Mouse (Mus musculus): ENCODE results near the gene Pus10.
A peak's percentile ranks its signal among the peaks of the same experiment; 100 is the strongest.

Gene Pus10

DNA sequence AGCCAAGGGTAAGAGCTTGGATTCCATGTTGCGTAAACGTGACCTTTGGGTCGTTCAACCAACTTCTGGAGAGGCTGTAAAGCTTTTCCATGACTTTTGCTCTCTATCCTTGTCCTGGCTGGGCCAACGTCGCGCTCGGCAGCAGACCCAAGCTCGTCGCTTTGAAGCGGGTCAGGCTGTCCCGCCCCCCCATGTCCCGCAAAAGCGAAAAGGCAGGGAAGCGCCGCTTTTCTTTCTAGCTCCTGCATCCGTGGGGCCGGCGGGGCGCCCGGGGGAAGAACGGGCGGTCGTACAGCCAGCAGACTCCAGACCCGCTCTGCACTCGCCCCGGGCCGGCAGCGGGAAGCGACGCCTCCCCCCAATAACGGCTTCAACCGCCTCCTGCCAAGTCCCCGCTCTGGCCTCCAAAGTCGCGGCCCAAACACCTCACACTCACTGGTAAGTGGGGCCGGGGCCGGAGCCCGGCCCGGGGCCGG, at the start of gene Pus10:
Gene Pus10 (plus strand): TSS at position 364 of the 476 bp plus-strand sequence.
- no peak for DNase-seq (ENCODE audit: low spot score)

GRCm38 (mm10) chr11:23618995-23619394, 46.5 kb upstream of the Pus10 start:
- DNase-seq (ENCODE audit: low spot score) = no peak

DNA sequence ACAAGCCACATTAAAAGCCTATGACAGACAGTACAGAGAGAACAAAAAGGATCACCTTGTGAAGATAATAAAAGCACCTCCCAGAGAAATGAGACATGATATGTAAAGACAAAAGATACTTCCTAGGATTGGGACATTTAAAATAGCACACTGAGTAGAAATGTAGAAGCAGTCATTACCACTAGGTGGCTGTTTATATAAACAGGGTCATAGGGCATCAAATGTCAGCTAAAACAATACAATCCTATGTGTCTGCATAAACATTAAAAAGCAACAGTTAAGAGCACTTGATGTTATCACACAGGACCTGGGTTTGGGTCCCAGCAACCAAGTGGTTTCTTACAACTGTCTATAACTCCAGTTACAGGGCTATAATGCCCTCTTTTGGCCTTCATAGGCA, 34.8 kb upstream of the Pus10 start:
- DNase-seq (ENCODE audit: low spot score) = no peak

GRCm38 (mm10) chr11:23632945-23633878, 32.3 kb upstream of the Pus10 start, which contains the start of gene 0610010F05Rik:
Gene 0610010F05Rik (minus strand): TSS chr11:23633639.
- peak; percentile 96 for DNase-seq (ENCODE audit: low spot score)

DNA sequence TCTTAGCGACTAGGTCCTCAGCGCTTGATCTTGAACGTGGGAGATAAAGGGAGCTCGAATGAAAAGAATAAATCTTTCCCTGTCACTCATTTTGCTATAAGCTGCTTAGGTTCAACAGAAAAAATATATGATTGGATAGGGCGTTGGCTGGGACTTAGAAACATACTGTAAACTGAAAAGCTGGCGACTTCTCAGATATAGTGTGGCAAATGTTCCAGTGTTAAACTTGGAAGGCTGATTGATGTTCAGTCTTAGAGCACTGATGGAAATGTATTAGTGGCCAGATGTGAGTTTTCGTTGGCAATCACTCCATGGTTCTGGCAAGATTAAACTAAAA, 31.6 kb upstream of the Pus10 start:
- no peak for DNase-seq (ENCODE audit: low spot score)

DNA sequence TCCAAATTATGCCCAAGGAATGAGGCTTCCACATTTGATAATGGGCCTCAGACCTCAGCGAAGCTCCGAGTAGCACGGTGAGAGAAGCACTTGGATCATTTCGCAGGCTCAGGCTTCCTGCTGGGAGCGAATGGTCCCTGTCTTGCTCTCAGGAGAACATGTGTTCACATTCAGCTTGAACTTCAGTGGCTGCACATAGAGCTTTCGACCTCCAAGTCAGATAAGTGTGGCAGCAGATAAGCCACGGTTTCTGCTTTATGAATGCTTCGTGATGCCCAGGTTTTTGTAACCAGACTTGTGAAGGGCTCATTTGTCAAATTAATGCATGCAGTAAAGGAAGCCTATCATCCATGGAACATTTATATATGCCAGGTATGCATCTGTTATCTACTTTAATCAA, 30.9 kb upstream of the Pus10 start:
- no peak for DNase-seq (ENCODE audit: low spot score)

DNA sequence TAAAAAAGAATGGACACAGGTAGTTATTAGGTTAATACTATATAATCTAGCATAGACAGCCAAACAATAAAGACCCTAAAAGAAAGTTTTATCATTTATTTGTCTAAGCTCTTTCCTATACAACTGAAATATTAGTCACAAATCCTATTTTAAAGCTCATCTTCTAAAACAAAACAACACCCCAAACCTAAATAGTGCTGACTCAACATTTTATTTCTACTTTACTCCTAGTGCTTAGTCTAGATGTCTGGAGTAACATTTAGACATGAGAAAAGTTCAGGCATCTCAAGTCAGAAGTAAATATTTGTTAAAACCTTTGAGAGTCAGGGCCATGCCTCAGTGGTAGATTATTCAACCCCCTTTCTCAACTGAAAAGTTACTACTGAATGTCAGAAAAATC, 18.0 kb upstream of the Pus10 start:
- DNase-seq (ENCODE audit: low spot score) = no peak

DNA sequence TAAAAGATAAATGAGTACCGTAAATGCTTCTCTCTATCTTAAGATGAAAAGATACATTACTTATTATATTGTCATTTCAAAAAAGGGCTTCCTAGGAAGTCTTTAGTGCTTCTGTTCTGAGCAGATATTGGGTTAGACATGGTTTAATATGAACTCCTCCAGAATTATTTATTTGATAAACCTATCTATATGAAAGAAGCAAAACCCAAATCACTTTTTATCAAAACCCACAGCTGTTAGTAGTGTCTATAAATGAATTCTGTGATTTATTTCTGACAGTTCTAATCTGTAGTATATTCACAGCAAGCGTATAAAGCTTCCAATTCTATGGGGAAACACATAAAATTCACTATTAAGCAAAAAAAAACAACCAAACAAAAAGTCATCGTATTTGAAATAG, 17.6 kb upstream of the Pus10 start:
- DNase-seq (ENCODE audit: low spot score) = no peak

- no peak for DNase-seq (ENCODE audit: low spot score)
Observed at GRCm38 (mm10) chr11:23653666-23654065, 11.8 kb upstream of the Pus10 start.

DNA sequence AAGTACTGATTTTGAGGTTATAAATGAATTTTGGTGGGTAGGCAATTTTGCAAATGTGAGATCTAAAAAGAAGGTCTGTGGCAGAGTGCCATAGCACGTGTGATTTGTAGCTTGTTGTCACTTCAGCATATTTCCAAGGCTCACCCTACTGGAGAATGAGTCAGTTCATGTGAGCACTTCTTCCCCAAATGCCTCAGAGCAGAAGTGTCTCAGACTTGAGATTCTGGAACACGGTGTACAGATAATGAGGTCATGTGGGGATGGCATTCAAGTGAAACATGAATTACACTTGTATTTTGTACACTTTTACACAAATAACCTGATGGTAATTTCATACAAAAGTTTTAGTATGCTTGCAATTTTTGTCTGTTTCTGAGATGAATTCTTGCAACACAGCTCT, 7.7 kb upstream of the Pus10 start:
- no peak for DNase-seq (ENCODE audit: low spot score)

DNA sequence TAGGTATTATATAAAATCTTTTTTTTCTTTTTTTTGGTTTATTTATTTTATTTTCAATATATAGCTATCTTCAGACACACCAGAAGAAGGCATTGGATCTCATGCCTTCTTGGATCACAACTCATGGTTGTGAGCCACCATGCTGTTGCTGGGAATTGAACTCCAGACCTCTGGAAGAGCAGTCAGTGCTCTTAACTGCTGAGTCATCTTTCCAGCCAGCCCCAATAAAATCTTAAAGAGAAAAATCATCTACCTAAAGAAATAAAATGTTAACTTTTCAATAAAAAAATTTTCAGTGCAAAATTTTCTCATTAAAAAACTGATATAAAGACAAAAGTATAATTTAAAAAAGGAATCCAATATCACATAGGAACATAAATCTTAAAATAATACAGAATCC, 1.2 kb upstream of the Pus10 start:
- DNase-seq (ENCODE audit: low spot score) = no peak

- peak; percentile 98 for DNase-seq (ENCODE audit: low spot score)
Observed at GRCm38 (mm10) chr11:23665798-23666501, 476 bp downstream of the Pus10 start, which contains the start of gene Pex13. Gene Pex13 (minus strand): TSS chr11:23665959.

- DNase-seq (ENCODE audit: low spot score) = no peak
Observed at GRCm38 (mm10) chr11:23666526-23666925, 1.1 kb downstream of the Pus10 start.

DNA sequence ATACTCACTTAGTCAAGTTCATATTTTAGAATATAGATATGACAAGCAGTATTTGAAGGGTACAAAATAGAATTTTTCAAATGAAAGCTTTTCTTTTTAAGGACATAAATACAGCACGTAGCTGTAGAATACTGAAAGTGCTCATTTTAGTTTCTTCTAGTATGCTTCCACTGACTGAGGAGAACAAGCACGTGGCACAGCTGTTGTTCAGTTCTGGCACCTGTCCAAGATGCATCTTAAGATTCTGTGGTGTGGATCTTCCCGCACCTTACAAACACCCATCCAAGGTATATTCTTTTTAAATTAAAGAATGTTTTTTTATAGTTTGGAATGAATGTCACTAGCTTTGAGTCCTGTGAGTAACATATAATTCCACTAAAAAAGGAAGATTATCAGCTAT, 1.7 kb downstream of the Pus10 start:
- DNase-seq (ENCODE audit: low spot score) = no peak

- no peak for DNase-seq (ENCODE audit: low spot score)
Observed at GRCm38 (mm10) chr11:23672256-23672749, 6.8 kb downstream of the Pus10 start.

DNA sequence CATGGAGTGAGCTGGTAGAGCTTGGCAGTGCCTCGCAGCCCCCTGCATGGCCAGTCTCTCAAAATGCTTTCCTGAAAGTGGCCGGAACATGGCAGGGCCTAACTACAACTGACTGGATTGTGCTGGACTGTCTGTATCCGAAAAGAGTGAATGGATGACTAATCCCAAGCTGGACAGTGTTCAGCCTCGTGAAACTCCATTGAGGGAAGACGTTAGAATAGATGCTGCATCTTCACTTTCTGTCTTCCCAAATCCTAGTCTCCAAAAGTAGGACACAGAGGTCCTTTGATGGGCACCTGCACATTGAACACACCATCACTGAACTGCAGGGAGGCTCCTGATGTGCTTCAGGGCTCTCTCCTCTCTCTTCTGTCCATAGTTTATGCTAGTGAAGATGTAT, 10.6 kb downstream of the Pus10 start:
- DNase-seq (ENCODE audit: low spot score) = no peak

DNA sequence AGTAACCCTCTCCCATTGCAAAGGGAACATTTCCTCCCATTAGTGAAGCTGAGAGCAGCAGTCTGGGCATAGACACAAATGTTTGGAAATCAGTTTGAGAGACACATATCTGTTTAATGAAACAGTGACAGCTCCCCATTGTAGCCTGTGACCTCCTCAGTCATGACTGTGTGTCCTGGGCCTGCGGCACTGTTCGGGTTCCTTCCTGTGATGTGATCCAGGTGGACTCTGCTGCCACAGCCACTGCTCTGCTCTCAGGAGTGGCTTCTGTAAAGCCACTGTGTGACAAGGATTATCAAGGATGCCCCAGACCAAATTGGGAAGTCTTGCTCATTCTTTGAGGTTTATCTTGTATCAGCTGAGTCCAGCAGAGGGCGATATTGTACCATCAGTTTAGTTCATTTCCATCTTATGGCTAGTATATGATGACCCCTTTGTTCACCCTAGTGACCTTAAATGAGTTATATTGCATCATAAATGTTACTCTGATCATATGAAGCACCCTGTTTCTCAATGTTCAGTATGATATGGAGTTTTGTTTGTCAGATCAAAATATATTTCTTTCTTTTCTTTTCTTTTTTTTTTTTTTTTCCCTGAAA, 13.7 kb downstream of the Pus10 start:
- DNase-seq (ENCODE audit: low spot score) = peak; percentile 90

GRCm38 (mm10) chr11:23680435-23680950, 15.0 kb downstream of the Pus10 start:
- DNase-seq (ENCODE audit: low spot score) = no peak

- DNase-seq (ENCODE audit: low spot score) = no peak
Observed at GRCm38 (mm10) chr11:23682561-23682960, 17.1 kb downstream of the Pus10 start.

GRCm38 (mm10) chr11:23686671-23687070, 21.2 kb downstream of the Pus10 start:
- DNase-seq (ENCODE audit: low spot score) = no peak

DNA sequence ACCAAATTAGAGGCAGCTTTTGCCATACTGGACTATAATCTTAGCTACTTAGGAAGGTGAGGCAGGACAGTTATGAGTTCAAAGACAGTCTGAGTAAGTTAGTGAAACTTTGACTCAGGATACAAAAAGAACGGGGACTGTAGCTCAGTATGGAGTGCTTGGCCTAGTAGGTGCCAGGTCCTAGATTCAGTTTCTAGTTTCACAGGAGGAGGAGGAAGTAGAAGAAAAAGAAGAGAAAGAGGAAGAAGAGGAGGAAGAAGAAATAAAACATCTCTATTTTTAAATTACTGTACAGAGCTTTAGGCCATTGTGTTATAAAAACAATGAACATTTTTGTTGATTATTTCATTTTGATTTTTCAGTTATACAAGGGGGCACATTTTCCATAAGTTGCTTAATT, 22.6 kb downstream of the Pus10 start:
- DNase-seq (ENCODE audit: low spot score) = no peak

DNA sequence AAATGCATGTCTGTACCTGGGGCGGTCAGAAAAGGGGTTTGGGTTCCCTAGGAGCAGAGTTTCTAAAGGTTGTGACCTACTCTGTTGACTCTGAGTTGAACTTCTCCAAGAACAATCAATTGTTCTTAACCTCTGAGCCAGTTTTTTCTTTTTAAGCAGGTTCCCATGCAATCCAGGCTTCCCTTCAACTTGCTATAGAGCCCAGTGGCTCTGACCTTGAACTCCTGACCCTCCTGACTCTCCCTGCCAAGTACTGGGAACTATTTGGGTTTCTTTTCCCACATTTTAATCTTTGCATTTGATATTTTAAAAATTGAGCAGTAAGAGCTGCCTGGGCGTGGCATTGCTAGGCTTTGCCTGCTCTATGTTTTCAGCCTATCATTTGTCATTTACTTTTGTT, 27.8 kb downstream of the Pus10 start:
- no peak for DNase-seq (ENCODE audit: low spot score)
